In genomic region chr8:125067596-125067960, GRCm38 (mm10) we compare ENCODE assay signal across 8 mouse cellular contexts. TPM values are rescaled to one million over a fixed set of nuclear protein-coding genes. Genes with fewer than 3 reads are reported as not detected.
A peak's percentile ranks its signal among the peaks of the same experiment; 100 is the strongest.
DNase-seq lines count a peak whose midpoint lies in the region; ATAC-seq and TF ChIP-seq lines count a peak whose summit lies in the region.

No protein-coding gene starts in this region.

- peak; percentile 22; the same call in 1 of the 2 replicates for ATAC-seq in heart, embryonic 14.5 days (ENCODE audit: insufficient number of reproducible peaks, insufficient read depth, low FRiP score, low read depth)

- H3K27me3 ChIP-seq in heart, embryonic 14.5 days (ENCODE audit: control insufficient read depth, insufficient read depth, low read length) = no peaks in the 10 kb centered on the region

- TF ChIP-seq CTCF in bone marrow macrophage, adult 2 months (IDR thresholded peaks at IDR 0.05; ENCODE audit: low read depth, low read length) = no peak
- TF ChIP-seq CTCF in lung, adult 2 months (IDR thresholded peaks at IDR 0.05; ENCODE audit: insufficient read depth, low read length) = no peak
- no peak for TF ChIP-seq CTCF in olfactory bulb, adult 2 months (IDR thresholded peaks at IDR 0.05; ENCODE audit: insufficient read depth, low read depth, low read length)

- DNase-seq in MEL-GATA-1-ER (ENCODE audit: extremely low read depth, low read depth) = peak; percentile 26
- peak; percentile 49 for DNase-seq in kidney, adult 9 months
- peak; percentile 23 for DNase-seq in lung, adult 2 months
- DNase-seq in urinary bladder, postnatal 14 days (ENCODE audit: low spot score) = no peak
- no peak for DNase-seq in testis, postnatal 10 days (ENCODE audit: low spot score)

- WGBS in heart, embryonic 14.5 days = 60% methylated on average over 9 of the region's 9 CpGs
- 25% methylated on average over 9 of the region's 9 CpGs for WGBS in lung, adult 2 months
- WGBS in olfactory bulb, adult 2 months = 47% methylated on average over 9 of the region's 9 CpGs

- no peak for TF ChIP-seq POLR2A in bone marrow macrophage, adult 2 months (IDR thresholded peaks at IDR 0.05; ENCODE audit: borderline replicate concordance, low read depth, low read length)
- TF ChIP-seq POLR2A in lung, adult 2 months (IDR thresholded peaks at IDR 0.05; ENCODE audit: borderline replicate concordance, extremely low read depth, low read depth, low read length) = no peak
- TF ChIP-seq POLR2A in olfactory bulb, adult 2 months (IDR thresholded peaks at IDR 0.05; ENCODE audit: insufficient read depth, low read depth, low read length) = no peak

- H3K27ac ChIP-seq in bone marrow macrophage, adult 2 months (ENCODE audit: insufficient read depth, low read depth, low read length) = peak overlapping the region; percentile 93
- peak overlapping the region; percentile 70 to 80 for H3K27ac ChIP-seq in heart, embryonic 14.5 days (replicated peaks in 1 of 2; ENCODE audit: control insufficient read depth in 1 of 2, insufficient read depth in 1 of 2, low read depth in 2 of 2, low read length in 2 of 2)
- H3K27ac ChIP-seq in olfactory bulb, adult 2 months (ENCODE audit: insufficient read depth, low read depth, low read length) = peak overlapping the region; percentile 60

- peaks cover 16% of the 10 kb centered on the region for H3K4me1 ChIP-seq in bone marrow macrophage, adult 2 months (ENCODE audit: control insufficient read depth, insufficient read depth, low read length)
- peaks cover 4 to 7% of the 10 kb centered on the region in 2 experiments; a peak in 2 of 4 replicates for H3K4me1 ChIP-seq in heart, embryonic 14.5 days (ENCODE audit: control insufficient read depth in 2 of 2, insufficient read depth in 2 of 2, low read length in 2 of 2)
- H3K4me1 ChIP-seq in lung, adult 2 months (ENCODE audit: control insufficient read depth, insufficient read depth, low read length) = peaks cover 5% of the 10 kb centered on the region
- H3K4me1 ChIP-seq in olfactory bulb, adult 2 months (ENCODE audit: control insufficient read depth, insufficient read depth, low read length) = peaks cover 7% of the 10 kb centered on the region; the same call in 1 of the 2 replicates

- H3K4me2 ChIP-seq in heart, embryonic 14.5 days (ENCODE audit: low read length) = no peak overlapping the region

- H3K4me3 ChIP-seq in bone marrow macrophage, adult 2 months (ENCODE audit: insufficient read depth, low read length) = peak overlapping the region; percentile 39
- no peak overlapping the region for H3K4me3 ChIP-seq in heart, embryonic 14.5 days (ENCODE audit: control insufficient read depth in 1 of 2, insufficient read depth in 1 of 2, low read depth in 1 of 2, low read length in 2 of 2)
- H3K4me3 ChIP-seq in lung, adult 2 months (replicated peaks; ENCODE audit: extremely low read depth, low read depth, low read length) = no peak overlapping the region
- no peak overlapping the region for H3K4me3 ChIP-seq in olfactory bulb, adult 2 months (ENCODE audit: insufficient read depth, low read depth, low read length)

- peak overlapping the region; percentile 19; the same call in 1 of the 2 replicates for H3K9ac ChIP-seq in heart, embryonic 14.5 days (ENCODE audit: low read length)

- no peaks in the 10 kb centered on the region for H3K9me3 ChIP-seq in heart, embryonic 14.5 days (ENCODE audit: control insufficient read depth, low read length)

- no peaks in the 10 kb centered on the region for H3K36me3 ChIP-seq in heart, embryonic 14.5 days (ENCODE audit: control insufficient read depth, insufficient read depth, low read length)

RNA-seq across cellular contexts. Expression of gene Disc1, which starts 13.6 kb away (rescaled TPM):
- polyA plus RNA-seq in bone marrow macrophage, adult 2 months (2012; ENCODE audit: insufficient read depth, insufficient read length, missing spikeins) = 2.8 and 4.1 TPM in 2 replicates
- 2.0 and 4.2 TPM in 2 replicates for polyA plus RNA-seq in heart, embryonic 14.5 days (2014; fragmentation: Nextera tagmentation; extraction: Ambion mirVana)
- polyA plus RNA-seq in lung, adult 2 months (2012; rRNA removed) = 1.1 and 1.4 TPM in 2 replicates
- polyA plus RNA-seq in olfactory bulb, adult 2 months (2012; ENCODE audit: insufficient read depth, insufficient read length, low replicate concordance, missing spikeins) = not detected in 2 replicates

RNA-seq across cellular contexts. Expression of gene Tsnax, which starts 54.8 kb away (rescaled TPM):
- 32.7 and 36.9 TPM in 2 replicates for polyA plus RNA-seq in bone marrow macrophage, adult 2 months (2012; ENCODE audit: insufficient read depth, insufficient read length, missing spikeins)
- polyA plus RNA-seq in heart, embryonic 14.5 days (2014; fragmentation: Nextera tagmentation; extraction: Ambion mirVana) = 92.4 and 97.7 TPM in 2 replicates
- 29.1 and 40.2 TPM in 2 replicates for polyA plus RNA-seq in lung, adult 2 months (2012; rRNA removed)
- polyA plus RNA-seq in olfactory bulb, adult 2 months (2012; ENCODE audit: insufficient read depth, insufficient read length, low replicate concordance, missing spikeins) = not detected in 2 replicates

Comparison
In these comparisons a context has a peak if more than half of its experiments do, and no peak if none do; other contexts are left out.
1. DNase-seq: peak in MEL-GATA-1-ER (single experiment), kidney, adult 9 months (single experiment) and lung, adult 2 months (single experiment); none in urinary bladder, postnatal 14 days (single experiment) and testis, postnatal 10 days (single experiment).
2. Peak in every context shown above with its lines, with median percentiles within 50 percentile points of each other: H3K27ac ChIP-seq.